1 mouse cellular context compared by ENCODE assay signal in the genomic region with DNA sequence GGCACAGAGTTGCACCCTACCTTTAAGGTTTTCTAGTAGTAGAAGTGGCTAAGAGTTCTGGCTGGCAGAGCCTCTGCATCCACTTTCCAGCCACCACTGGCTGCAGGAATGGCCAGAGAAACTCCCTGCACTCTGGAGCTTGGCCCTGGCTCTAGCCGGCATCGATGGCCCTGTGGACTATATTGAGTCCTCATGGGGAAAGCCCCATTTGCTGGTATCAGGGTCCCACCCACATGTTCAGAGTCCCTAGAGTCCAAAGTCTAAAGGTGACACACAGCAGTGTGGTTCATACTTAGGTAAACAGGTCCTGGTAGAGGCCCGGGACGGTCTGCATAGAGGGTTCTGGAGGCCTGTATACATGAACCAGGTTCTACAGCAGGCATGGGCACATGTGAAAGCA.
TF ChIP-seq lines count a peak whose summit lies in the region.

No protein-coding gene starts in this region.

TF ChIP-seq in CH12.LX, 34 proteins besides CTCF, POLR2A, EP300 and RAD21 (continued from another document):
- TF ChIP-seq UBTF (IDR thresholded peaks at IDR 0.05; ENCODE audit: low read depth, low read length) (no peak), ZNF384 (IDR thresholded peaks at IDR 0.05; ENCODE audit: low read depth, low read length) (no peak), ZC3H11A (IDR thresholded peaks at IDR 0.05; ENCODE audit: low read depth, low read length) (no peak), SMC3 (IDR thresholded peaks at IDR 0.05; ENCODE audit: low read depth, low read length) (no peak), CHD1 (IDR thresholded peaks at IDR 0.05; ENCODE audit: low read depth, low read length) (no peak)
